Mouse (Mus musculus): ENCODE measurements at regions not wholly inside any gene's neighbourhood (a gene's known extent, or its start where the extent isn't known, plus 50 kb on each side); places are given as distances from the start of the nearest gene placed in this dataset.

GRCm38 (mm10) chr3:66592259-66592658 is 295.6 kb upstream of the Veph1 start:
- no peak for DNase-seq

DNA sequence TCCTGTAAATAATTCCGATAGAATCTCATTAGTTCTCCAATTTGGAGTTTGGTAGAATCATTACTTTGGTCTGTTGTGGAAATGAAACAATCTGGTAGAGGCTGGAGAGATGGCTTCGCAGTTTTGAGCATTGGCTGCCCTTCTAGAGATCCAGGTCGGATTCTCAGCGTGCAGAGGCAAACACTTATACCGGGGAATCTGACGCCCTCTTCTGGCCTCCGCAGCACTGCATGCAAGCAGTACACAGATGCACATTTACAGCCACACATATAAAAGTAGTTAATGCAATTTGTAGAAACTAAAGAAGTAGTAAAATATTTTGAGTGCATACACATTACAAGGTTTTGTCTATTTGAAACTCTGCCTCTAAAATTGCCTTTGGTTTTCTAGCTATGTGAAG is 294.1 kb upstream of the Veph1 start:
- no peak for DNase-seq

- no peak for DNase-seq
These were observed 292.8 kb upstream of the Veph1 start for GRCm38 (mm10) chr3:66589483-66589882.

DNA sequence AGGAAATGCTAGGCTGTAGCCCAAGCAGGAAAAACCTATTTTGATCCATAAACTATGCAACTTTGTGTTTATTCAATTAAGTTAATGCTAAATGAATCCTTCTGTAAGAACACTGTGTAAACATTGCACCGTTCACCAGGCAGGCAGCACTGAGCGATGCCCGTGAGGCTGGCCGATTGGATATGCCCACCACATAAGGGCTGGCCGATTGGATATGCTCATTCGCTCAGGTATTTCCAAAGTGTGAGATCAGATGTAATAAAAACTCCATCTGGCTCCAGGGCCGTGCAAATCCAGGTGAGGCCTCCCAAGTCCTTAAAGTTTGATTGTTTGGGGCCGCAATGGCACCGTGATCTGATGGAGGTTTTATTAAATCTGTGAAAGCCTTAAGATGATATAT is 288.2 kb upstream of the Veph1 start:
- DNase-seq = no peak

DNA sequence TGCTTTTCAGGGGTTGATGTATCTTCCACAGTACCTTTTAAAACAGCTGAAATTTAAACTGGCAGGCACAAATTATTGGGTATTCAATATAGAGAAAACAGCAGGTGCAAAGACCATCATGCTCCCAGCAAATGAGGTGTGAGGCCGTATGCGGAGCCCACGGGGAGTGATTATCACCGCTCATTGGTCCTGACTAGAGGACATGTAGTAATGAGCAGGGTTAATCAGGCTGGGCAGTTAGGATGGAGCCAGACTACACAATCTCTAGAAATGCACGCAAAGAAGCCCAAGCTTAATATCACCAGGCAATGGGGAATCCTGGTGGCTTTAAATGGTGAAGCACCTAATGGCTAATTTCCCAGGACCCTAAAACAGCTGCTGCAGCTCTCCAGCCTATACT is 287.5 kb upstream of the Veph1 start:
- no peak for DNase-seq

- DNase-seq = no peak
These were observed 280.0 kb upstream of the Veph1 start for GRCm38 (mm10) chr3:66576659-66577058.

DNA sequence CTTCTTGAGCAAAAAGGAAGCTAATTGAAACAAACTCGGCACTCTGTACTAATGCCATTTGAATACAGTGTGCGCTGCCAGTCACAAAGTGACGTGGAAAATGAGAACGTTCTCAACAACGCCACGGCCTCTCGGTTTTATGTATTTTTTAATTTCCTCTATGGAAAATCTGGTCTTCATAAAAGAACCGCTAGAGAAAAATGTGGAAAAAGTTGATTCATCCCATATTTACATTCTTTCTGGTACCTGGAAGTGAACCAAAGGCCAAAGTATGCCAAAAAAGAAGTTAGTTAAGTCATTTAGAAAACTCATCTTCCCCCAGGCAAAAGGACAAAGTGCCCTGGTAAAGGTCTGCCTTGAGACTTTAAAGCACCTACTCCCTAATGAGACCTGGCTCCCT is 277.7 kb upstream of the Veph1 start:
- no peak for DNase-seq

DNA sequence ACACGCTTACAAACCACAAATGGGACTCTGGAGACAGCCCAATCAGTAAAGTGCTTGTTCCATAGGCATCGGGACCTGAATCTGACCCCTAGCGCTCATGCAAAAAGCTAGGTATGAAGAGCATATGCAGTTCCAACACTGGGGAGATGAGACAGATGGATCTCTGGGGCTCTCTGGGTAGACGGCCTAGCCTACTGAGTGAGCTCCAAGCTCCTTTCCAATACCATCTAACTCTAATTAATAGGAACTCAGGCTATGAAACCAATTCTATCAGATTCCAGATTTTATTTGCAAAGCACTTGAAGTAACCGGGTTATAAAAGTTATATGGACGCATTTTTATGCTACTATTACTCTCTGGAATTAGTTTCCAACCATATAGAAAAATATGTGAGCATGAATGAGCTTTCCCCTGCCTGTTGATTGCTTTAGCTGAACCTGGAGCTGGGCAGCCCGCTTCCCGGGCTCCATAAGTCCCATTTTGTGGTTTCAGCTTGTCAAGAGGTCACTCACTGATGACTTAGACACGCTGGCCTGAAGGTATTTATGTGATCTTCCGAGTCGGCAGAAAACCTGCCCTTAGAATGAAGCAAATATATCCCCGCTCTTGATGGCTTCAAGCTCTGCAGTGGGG is 276.4 kb upstream of the Veph1 start:
- no peak for DNase-seq

GRCm38 (mm10) chr3:66570342-66570741 is 273.7 kb upstream of the Veph1 start:
- DNase-seq = no peak

DNA sequence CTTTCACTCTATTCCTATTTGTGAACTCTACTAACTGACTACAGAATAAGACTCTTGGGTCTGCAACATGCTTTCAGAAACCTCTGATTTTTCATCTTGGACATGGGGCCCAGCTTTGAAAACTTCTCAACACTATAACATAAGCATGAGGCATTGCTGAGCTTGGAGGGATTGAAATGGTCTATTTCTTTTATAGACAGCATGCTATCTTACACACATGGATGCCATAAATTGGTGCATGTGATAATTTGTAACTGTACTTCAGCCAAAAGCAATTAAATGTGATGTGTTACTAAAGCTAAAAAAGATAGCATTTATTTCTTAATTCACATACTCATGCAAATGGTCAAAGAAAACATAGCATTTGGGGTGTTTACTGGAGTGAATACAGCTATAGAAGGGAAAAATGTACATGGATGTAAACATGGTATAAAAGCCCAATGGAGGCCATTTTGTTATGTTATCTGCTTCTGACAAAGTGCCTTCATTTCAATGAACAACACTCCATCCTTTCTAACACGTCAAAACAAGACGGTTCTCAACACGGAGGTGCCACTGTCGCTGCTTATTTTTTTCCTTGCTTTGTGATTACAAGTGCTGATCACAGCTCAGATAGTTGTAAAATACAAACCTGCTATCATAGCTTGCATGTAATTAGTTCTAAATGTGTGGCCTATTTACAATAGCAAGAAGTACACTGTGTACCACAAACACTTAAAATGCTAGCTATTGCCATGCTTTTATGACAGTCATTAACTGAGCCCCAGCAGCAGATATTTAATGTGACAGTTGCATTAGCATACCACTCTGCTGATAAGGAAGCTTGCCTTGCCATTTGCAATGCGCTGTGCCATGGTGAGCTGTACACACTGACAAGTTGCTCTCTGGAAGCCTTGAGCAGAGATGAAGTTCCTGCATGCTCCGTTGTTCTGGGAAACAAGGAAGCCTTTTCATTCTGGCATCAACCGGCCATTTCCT is 267.9 kb upstream of the Veph1 start:
- no peak for DNase-seq

- DNase-seq = no peak
These were observed 266.7 kb upstream of the Veph1 start for GRCm38 (mm10) chr3:66563329-66563728.

GRCm38 (mm10) chr3:66555538-66555937 is 258.9 kb upstream of the Veph1 start:
- no peak for DNase-seq

- no peak for DNase-seq
These were observed 254.3 kb upstream of the Veph1 start for GRCm38 (mm10) chr3:66550920-66551319.

DNA sequence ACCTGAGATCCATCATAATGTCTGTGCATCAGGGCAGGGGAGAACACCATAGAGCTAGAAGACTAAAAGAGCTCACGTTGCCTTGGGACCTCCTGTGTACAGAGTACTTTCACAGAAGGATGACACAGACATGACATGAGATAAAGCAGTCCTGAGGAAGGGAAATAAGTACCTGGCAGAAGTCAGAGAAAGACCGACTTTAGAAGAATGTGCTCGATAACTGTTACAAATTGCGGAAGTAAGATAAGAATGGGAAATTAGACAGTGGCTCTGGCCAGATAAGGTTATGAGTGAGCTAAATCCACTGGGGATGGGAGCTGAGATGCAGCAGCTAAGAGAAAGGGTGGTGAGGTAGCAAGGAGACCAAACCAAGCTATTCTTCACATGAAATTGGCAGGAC is 249.9 kb upstream of the Veph1 start:
- no peak for DNase-seq

DNA sequence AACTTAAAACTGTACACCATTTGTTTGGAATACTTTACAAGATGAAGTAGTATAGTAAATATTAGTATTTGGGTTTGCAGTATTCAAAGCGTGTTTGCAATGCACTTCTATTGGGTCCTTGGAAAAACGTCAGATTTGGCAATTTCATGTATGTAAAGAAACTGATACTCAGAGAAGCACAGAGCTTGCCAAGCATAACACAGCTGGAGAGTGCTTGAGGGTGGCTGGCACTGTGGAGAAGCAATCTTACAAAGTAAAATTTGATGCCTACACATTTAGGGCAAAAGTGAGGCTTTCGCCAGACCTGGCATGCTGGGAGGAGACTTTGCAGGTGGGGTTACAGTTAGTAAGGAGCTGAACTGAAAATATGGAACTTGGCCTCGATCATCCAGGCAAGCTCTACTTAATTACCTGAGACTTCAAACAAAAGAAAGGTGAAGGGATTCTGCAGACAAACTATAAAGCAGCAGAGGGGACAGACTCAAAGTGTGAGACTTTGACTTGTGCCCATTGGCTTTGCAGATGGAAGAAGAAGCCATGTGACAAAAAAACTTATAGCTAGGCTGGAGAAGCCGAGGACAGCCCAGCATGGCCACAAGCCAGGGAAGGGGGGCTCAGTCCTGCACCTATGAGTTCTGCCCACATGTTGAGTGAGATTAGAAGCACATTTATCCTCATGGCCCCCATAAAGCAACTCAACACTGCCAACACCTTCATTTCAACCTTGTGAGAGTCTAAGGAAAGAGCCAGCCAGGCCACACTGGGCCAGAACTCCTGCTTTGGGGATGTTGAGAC is 247.7 kb upstream of the Veph1 start:
- no peak for DNase-seq

- DNase-seq = no peak
These were observed 246.2 kb upstream of the Veph1 start for GRCm38 (mm10) chr3:66542865-66543264.

DNA sequence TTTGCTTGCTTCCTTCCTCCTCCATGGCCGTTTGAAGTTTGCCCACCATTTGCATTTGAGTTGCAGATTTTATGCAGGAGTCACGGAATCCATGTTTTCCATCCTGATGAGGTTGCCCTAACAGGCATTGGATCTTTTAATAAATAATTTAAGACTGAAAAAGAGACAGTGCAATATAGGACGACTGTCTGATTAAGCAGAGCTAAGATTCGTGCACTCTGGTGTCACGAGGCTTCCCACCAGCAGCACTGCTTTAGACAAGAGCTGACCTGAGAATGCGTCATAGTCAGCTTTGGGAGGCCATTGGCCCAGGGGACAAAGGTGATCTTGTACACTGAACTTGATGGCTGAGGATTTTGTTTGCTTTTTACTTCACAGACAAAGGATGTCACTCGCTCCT is 241.3 kb upstream of the Veph1 start:
- no peak for DNase-seq

- DNase-seq = no peak
These were observed 240.7 kb upstream of the Veph1 start for GRCm38 (mm10) chr3:66537106-66537893.

GRCm38 (mm10) chr3:66536673-66537072 is 240.0 kb upstream of the Veph1 start:
- DNase-seq = no peak

DNA sequence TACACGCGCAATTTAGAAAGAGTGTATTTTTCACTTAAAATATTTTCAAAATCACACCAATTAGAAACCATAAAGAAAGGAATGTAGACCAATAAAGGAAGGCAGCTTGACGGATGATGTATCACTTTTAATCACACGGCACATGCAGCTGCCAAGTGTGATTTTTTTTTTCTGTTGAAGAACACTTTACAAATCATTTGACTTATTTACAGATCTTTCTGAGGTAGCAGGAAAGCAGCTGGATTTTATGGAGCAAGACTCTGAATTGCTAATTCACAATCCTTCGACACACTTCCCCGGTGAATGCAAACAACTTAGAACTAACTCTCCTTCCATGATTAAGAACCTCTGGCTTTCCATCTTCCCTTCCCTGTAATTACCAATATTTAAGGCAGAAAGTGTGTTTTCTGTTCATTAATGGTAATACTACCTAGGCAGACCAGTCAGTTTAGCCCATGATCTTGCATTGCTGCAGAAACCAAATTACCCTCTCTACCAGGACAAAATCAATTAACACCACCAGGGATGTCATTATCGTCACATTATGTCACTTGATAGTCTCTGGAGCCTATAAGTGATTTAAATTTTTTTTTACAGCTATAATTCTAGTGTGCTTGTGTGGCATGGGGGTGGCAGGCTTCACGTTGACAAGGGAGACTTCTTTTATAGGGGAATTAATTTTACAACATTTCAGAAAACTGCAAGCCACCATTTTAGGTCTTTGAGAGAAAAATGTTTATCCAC is 239.3 kb upstream of the Veph1 start:
- DNase-seq = no peak

DNA sequence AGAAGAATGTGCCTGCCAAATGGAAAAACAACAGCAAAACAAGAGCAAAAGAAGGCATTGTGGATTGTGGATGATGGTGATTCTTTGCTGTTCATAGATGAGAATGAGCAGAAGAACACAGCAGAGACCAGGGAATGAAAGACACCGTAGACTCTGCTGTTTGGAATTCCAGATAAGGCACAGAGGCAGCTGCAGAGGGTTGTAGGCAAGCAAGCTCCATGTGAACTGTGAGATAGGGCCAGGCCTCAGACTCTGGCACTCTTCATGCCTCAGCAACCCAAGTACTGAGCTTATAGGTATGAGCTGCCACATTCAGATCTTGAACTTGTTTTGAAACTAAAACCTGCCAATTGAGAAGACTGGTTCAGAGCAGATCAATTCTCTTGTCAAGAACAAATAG is 223.3 kb upstream of the Veph1 start:
- DNase-seq = no peak

DNA sequence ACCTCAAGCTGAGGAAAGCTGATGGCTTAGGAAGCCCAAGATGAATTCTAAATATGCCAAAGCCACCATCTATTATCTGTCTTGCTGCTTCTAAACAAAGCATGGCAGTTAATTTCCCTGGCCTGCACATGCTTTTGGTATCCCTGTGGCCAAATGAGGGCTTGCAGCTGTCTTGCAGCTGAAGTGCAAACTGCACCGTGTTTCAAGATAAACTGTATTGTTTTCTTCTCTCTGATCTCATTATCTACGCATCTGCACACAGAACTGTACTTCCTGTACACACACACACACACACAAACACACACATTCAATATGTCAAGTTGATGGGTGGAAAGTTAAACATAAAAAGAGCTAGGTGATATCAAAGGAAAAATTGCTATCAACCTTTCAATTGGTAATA is 221.7 kb upstream of the Veph1 start:
- no peak for DNase-seq

Measured in cerebellum, adult 8-10 months (tissue).